Mouse (Mus musculus): ENCODE data around the gene Gm128. TPM values are rescaled to one million over a fixed set of nuclear protein-coding genes. Genes with fewer than 3 reads are reported as not detected.
A peak's percentile ranks its signal among the peaks of the same experiment; 100 is the strongest.

Gm128 gene
- polyA plus RNA-seq, 1 experiment: 1.7 TPM

GRCm38 (mm10) chr3:95273471-95273870 is 32.1 kb upstream of the Gm128 start:
- H3K9me3 ChIP-seq: no peaks in the 10 kb centered on the region
- TF ChIP-seq GATA1 (IDR thresholded peaks at IDR 0.05; ENCODE audit: borderline replicate concordance, low read length) (no peak), FLI1 (IDR thresholded peaks at IDR 0.05; ENCODE audit: low read length) (no peak)
- no peaks in the 10 kb centered on the region for H3K27me3 ChIP-seq (replicated peaks)
- H3K36me3 ChIP-seq (replicated peaks; ENCODE audit: low read length): peaks cover 81% of the 10 kb centered on the region
- peaks cover 90% of the 10 kb centered on the region for H3K4me1 ChIP-seq
- peak overlapping the region; percentile 69 for H3K4me3 ChIP-seq (replicated peaks)

DNA sequence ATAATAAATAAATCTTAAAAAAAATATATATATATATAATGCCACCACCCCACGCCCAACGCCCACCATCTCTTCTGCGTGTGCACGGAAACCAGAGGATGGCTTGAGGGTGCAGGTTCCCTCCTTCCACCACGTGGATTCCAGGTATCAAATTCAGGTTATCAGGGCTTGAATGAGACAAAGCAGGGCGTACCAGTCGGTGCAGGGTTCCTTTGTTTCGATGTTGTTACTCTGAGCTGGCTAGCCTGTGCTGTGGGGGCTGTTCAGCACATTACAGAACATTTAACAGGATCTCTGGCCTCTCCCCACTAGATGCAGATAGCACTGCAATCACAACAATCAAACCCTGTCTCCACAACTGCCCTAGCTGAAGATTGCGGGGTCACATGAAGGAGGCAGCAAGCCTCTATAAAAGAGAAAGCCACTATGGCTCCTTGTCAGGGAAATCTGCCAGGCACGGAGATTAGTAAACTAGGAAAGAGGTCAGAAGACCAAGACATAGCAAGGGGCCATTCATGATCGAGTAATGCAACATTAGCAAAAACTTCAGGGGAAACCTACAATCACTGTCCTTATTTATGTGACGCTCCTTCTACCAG is 29.5 kb upstream of the Gm128 start:
- Histone ChIP-seq H3K4me3 (replicated peaks) (no peak overlapping the region), H3K4me1 (peaks cover 78% of the 10 kb centered on the region), H3K27me3 (replicated peaks) (no peaks in the 10 kb centered on the region), H3K9me3 (no peaks in the 10 kb centered on the region), H3K36me3 (replicated peaks; ENCODE audit: low read length) (peaks cover 95% of the 10 kb centered on the region)
- TF ChIP-seq FLI1 (IDR thresholded peaks at IDR 0.05; ENCODE audit: low read length) (no peak), GATA1 (IDR thresholded peaks at IDR 0.05; ENCODE audit: borderline replicate concordance, low read length) (no peak)

DNA sequence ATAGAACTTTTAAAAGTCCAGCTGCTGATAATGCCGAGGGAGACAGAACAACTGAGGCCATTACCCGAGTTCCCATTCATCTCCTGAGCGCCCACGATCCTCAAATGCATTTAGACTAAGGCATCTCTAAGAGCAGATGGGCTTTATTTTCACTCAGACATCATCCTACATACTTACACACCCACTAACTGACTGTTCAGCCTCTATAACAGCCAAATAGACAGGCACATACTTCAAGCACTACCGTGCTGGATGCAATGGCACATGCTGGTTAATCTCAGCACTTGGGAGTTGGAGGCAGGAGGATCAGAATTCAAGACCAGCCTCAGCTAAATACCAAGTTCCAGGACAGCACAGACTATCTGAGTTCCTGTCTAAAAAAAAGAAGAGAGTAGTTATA is 28.4 kb upstream of the Gm128 start:
- Histone ChIP-seq H3K9me3 (no peaks in the 10 kb centered on the region), H3K36me3 (replicated peaks; ENCODE audit: low read length) (peaks cover 94% of the 10 kb centered on the region), H3K4me1 (peaks cover 70% of the 10 kb centered on the region), H3K27me3 (replicated peaks) (no peaks in the 10 kb centered on the region), H3K4me3 (replicated peaks) (no peak overlapping the region)
- TF ChIP-seq GATA1 (IDR thresholded peaks at IDR 0.05; ENCODE audit: borderline replicate concordance, low read length): no peak

- peaks cover 95% of the 10 kb centered on the region for H3K36me3 ChIP-seq (replicated peaks; ENCODE audit: low read length)
- no peaks in the 10 kb centered on the region for H3K9me3 ChIP-seq
- H3K4me3 ChIP-seq (replicated peaks): no peak overlapping the region
- peaks cover 69% of the 10 kb centered on the region for H3K4me1 ChIP-seq
- TF ChIP-seq FLI1 (IDR thresholded peaks at IDR 0.05; ENCODE audit: low read length) (no peak), GATA1 (IDR thresholded peaks at IDR 0.05; ENCODE audit: borderline replicate concordance, low read length) (no peak)
- H3K27me3 ChIP-seq (replicated peaks): no peaks in the 10 kb centered on the region
Observed at GRCm38 (mm10) chr3:95267855-95268254, 26.5 kb upstream of the Gm128 start.

GRCm38 (mm10) chr3:95266052-95266451 is 24.7 kb upstream of the Gm128 start:
- no peaks in the 10 kb centered on the region for H3K27me3 ChIP-seq (replicated peaks)
- TF ChIP-seq GATA1 (IDR thresholded peaks at IDR 0.05; ENCODE audit: borderline replicate concordance, low read length) (no peak), FLI1 (IDR thresholded peaks at IDR 0.05; ENCODE audit: low read length) (no peak)
- H3K36me3 ChIP-seq (replicated peaks; ENCODE audit: low read length): peaks cover 95% of the 10 kb centered on the region

GRCm38 (mm10) chr3:95264724-95265123 is 23.3 kb upstream of the Gm128 start:
- H3K4me1 ChIP-seq: peaks cover 48% of the 10 kb centered on the region
- H3K9me3 ChIP-seq: no peaks in the 10 kb centered on the region
- peaks cover 96% of the 10 kb centered on the region for H3K36me3 ChIP-seq (replicated peaks; ENCODE audit: low read length)
- H3K4me3 ChIP-seq (replicated peaks): no peak overlapping the region
- no peaks in the 10 kb centered on the region for H3K27me3 ChIP-seq (replicated peaks)
- TF ChIP-seq FLI1 (IDR thresholded peaks at IDR 0.05; ENCODE audit: low read length) (no peak), GATA1 (IDR thresholded peaks at IDR 0.05; ENCODE audit: borderline replicate concordance, low read length) (no peak)

More at GRCm38 (mm10) chr3:95266052-95266451, 24.7 kb upstream of the Gm128 start:
- no peaks in the 10 kb centered on the region for H3K9me3 ChIP-seq
- H3K4me3 ChIP-seq (replicated peaks): no peak overlapping the region
- peaks cover 58% of the 10 kb centered on the region for H3K4me1 ChIP-seq

DNA sequence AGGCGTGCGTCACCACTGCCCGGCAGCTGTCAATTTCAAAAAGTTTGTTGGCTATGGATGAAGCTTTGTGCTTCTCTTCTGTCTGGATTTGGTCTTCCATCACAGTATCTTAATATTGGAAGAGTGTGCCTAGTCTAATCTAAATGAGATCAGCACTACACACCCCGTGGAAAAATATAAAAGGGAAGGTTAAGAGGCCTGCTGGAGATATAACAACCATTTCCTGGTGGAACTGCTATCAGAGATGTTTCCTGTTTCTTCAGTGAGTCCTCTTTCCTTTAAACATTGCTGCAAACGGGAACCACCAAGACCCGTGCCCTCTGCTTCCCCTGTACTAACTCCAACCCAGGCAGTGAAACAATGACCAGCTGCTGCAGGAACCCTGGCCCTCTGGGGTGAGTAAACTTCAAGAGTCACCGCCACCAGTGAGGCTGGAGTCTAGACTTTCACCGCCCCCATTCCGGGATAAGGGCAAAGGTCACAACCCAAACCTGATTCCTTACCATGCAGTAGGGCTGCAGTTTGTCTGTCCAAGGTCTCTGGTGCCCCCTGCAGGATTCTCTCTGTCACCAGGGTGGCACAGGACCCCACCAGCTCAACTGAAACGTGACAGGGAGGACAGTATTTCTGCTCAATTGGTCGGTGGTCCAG is 21.8 kb upstream of the Gm128 start:
- Histone ChIP-seq H3K4me3 (replicated peaks) (no peak overlapping the region), H3K36me3 (replicated peaks; ENCODE audit: low read length) (peaks cover 96% of the 10 kb centered on the region), H3K9me3 (no peaks in the 10 kb centered on the region), H3K4me1 (peaks cover 36% of the 10 kb centered on the region), H3K27me3 (replicated peaks) (no peaks in the 10 kb centered on the region)
- no peak for TF ChIP-seq FLI1 (IDR thresholded peaks at IDR 0.05; ENCODE audit: low read length)
- no peak for TF ChIP-seq GATA1 (IDR thresholded peaks at IDR 0.05; ENCODE audit: borderline replicate concordance, low read length)

GRCm38 (mm10) chr3:95261975-95262374 is 20.6 kb upstream of the Gm128 start:
- Histone ChIP-seq H3K36me3 (replicated peaks; ENCODE audit: low read length) (peaks cover 96% of the 10 kb centered on the region), H3K9me3 (no peaks in the 10 kb centered on the region), H3K4me1 (peaks cover 26% of the 10 kb centered on the region), H3K4me3 (replicated peaks) (no peak overlapping the region), H3K27me3 (replicated peaks) (no peaks in the 10 kb centered on the region)
- TF ChIP-seq GATA1 (IDR thresholded peaks at IDR 0.05; ENCODE audit: borderline replicate concordance, low read length) (no peak), FLI1 (IDR thresholded peaks at IDR 0.05; ENCODE audit: low read length) (no peak)

DNA sequence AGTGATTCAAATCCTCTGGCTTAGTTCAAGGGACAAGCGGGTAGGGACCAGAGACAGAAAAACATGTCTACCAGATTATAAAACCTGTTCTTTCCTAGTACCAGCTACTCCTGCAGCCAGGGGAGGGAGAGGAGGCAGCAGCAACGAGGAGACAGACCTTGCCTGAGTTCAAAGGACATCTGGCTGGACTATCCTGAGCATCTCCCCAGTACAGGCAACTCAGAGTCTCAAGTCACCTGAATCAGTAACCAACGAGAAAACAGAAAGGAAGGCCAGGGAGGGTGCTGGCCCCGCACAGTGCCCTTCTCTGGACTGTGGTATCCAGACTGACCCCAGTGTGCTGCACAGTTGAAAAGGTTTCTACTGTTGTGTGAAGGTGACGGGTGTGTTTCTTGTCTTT is 15.5 kb upstream of the Gm128 start:
- Histone ChIP-seq H3K27me3 (replicated peaks) (no peaks in the 10 kb centered on the region), H3K36me3 (replicated peaks; ENCODE audit: low read length) (peaks cover 95% of the 10 kb centered on the region), H3K4me3 (replicated peaks) (no peak overlapping the region), H3K4me1 (peaks cover 8% of the 10 kb centered on the region; the same call in 1 of the 2 replicates), H3K9me3 (no peaks in the 10 kb centered on the region)
- TF ChIP-seq FLI1 (IDR thresholded peaks at IDR 0.05; ENCODE audit: low read length) (no peak), GATA1 (IDR thresholded peaks at IDR 0.05; ENCODE audit: borderline replicate concordance, low read length) (no peak)

- TF ChIP-seq GATA1 (IDR thresholded peaks at IDR 0.05; ENCODE audit: borderline replicate concordance, low read length): no peak
- no peak for TF ChIP-seq FLI1 (IDR thresholded peaks at IDR 0.05; ENCODE audit: low read length)
- H3K9me3 ChIP-seq: no peaks in the 10 kb centered on the region
- H3K4me1 ChIP-seq: peaks cover 34% of the 10 kb centered on the region
- H3K4me3 ChIP-seq (replicated peaks): no peak within 1 kb of the TSS
- peaks cover 92% of the 10 kb centered on the region for H3K36me3 ChIP-seq (replicated peaks; ENCODE audit: low read length)
- H3K27me3 ChIP-seq (replicated peaks): no peaks in the 10 kb centered on the region
Observed at GRCm38 (mm10) chr3:95250783-95251424, 9.5 kb upstream of the Gm128 start, which contains the start of gene Bnipl. Gene Bnipl (minus strand): TSS chr3:95251193.
